In genomic region chr5:140962945-140963344, GRCm38 (mm10) we compare ENCODE assay signal across 9 mouse cellular contexts. TPM values are rescaled to one million over a fixed set of nuclear protein-coding genes. Genes with fewer than 3 reads are reported as not detected.
DNase-seq lines count a peak whose midpoint lies in the region; ATAC-seq and TF ChIP-seq lines count a peak whose summit lies in the region.
"Had no signal": no experiment of that assay in that cellular context is flagged by ENCODE, and none has a peak within 500 bp of the region (broad histone marks: within the 10 kb centered on the region; RNA-seq: fewer than 3 reads in every experiment).

No protein-coding gene starts in this region.

- ATAC-seq in kidney, embryonic 15.5 days (replicated peaks; ENCODE audit: low FRiP score), result no peak
- ATAC-seq in kidney, postnatal 0 days (replicated peaks; ENCODE audit: low FRiP score, low read depth), result no peak
- peak; percentile 35; the same call in 1 of the 2 replicates for ATAC-seq in liver, postnatal 0 days

- 0 out of 2 replicates have a peak, but pooled peaks cover 8% of the 10 kb centered on the region for H3K4me1 ChIP-seq in kidney, embryonic 15.5 days
- no peaks in the 10 kb centered on the region for H3K4me1 ChIP-seq in kidney, postnatal 0 days (replicated peaks; ENCODE audit: insufficient read depth, low read length)
- no peaks in the 10 kb centered on the region for H3K4me1 ChIP-seq in liver, postnatal 0 days (ENCODE audit: insufficient read depth)

- H3K36me3 ChIP-seq in kidney, embryonic 15.5 days, result no peaks in the 10 kb centered on the region
- no peaks in the 10 kb centered on the region for H3K36me3 ChIP-seq in kidney, postnatal 0 days (ENCODE audit: insufficient read depth, low read length)
- H3K36me3 ChIP-seq in liver, postnatal 0 days (replicated peaks; ENCODE audit: insufficient read depth, low read length), result no peaks in the 10 kb centered on the region

- no peak overlapping the region for H3K4me3 ChIP-seq in kidney, embryonic 15.5 days (replicated peaks)
- H3K4me3 ChIP-seq in kidney, postnatal 0 days (replicated peaks; ENCODE audit: low read depth, low read length), result no peak overlapping the region
- H3K4me3 ChIP-seq in liver, postnatal 0 days (ENCODE audit: low read depth, low read length), result no peak overlapping the region
- H3K4me3 ChIP-seq: erythroblast, embryonic 14.5 days had no signal

- no peak overlapping the region for H3K27ac ChIP-seq in kidney, embryonic 15.5 days
- no peak overlapping the region for H3K27ac ChIP-seq in kidney, postnatal 0 days
- H3K27ac ChIP-seq in liver, postnatal 0 days (ENCODE audit: low read depth), result no peak overlapping the region

- 37% methylated on average over 9 of the region's 9 CpGs for WGBS in kidney, embryonic 15.5 days
- 30% methylated on average over 9 of the region's 9 CpGs for WGBS in kidney, postnatal 0 days
- WGBS in liver, postnatal 0 days (ENCODE audit: insufficient replicate concordance), result 26% methylated on average over 9 of the region's 9 CpGs

- TF ChIP-seq EP300 in liver, postnatal 0 days (IDR thresholded peaks at IDR 0.05; ENCODE audit: low read depth), result no peak

- TF ChIP-seq CTCF in kidney, postnatal 0 days (IDR thresholded peaks at IDR 0.05; ENCODE audit: low read depth), result peak; percentile 69
- TF ChIP-seq CTCF in liver, postnatal 0 days (IDR thresholded peaks at IDR 0.05; ENCODE audit: low read depth), result peak; percentile 65

- peak; percentile 75 for DNase-seq in kidney, adult 11 months
- DNase-seq in ZHBTc4 (ENCODE audit: low read depth, low spot score), result peak; percentile 78
- peak; percentile 56 for DNase-seq in embryo, embryonic 11 days
- peak; percentile 47 for DNase-seq in kidney, postnatal 0 days (ENCODE audit: low spot score)
- peak; percentile 49 for DNase-seq in liver, postnatal 0 days
- peak; percentile 61 for DNase-seq in right cerebral cortex, postnatal 14 days
- DNase-seq in urinary bladder, adult 2 months (ENCODE audit: low spot score), result no peak

- no peaks in the 10 kb centered on the region for H3K9me3 ChIP-seq in kidney, embryonic 15.5 days (replicated peaks)
- no peaks in the 10 kb centered on the region for H3K9me3 ChIP-seq in kidney, postnatal 0 days (replicated peaks; ENCODE audit: low read length)
- H3K9me3 ChIP-seq in liver, postnatal 0 days (ENCODE audit: low read length), result no peaks in the 10 kb centered on the region

- no peak overlapping the region for H3K4me2 ChIP-seq in kidney, embryonic 15.5 days
- H3K4me2 ChIP-seq in kidney, postnatal 0 days (ENCODE audit: low read length), result no peak overlapping the region
- H3K4me2 ChIP-seq in liver, postnatal 0 days (ENCODE audit: low read depth, low read length), result no peak overlapping the region

- H3K9ac ChIP-seq in kidney, embryonic 15.5 days, result no peak overlapping the region
- no peak overlapping the region for H3K9ac ChIP-seq in kidney, postnatal 0 days (ENCODE audit: low read depth, low read length)
- no peak overlapping the region for H3K9ac ChIP-seq in liver, postnatal 0 days (replicated peaks)

- no peaks in the 10 kb centered on the region for H3K27me3 ChIP-seq in kidney, embryonic 15.5 days
- H3K27me3 ChIP-seq in kidney, postnatal 0 days (ENCODE audit: insufficient read depth, low read length), result no peaks in the 10 kb centered on the region
- H3K27me3 ChIP-seq in liver, postnatal 0 days (ENCODE audit: insufficient read depth, low read length), result no peaks in the 10 kb centered on the region

RNA-seq across cellular contexts. Expression of gene Card11, which starts 37.4 kb away (rescaled TPM):
- 0.15 and 0.30 TPM in 2 replicates for polyA plus RNA-seq in kidney, embryonic 15.5 days (2015; fragmentation: Nextera tagmentation; extraction: Ambion mirVana)
- 0.16 and 0.18 TPM in 2 replicates for polyA plus RNA-seq in kidney, postnatal 0 days (2015; fragmentation: Nextera tagmentation; extraction: Ambion mirVana)
- polyA plus RNA-seq in liver, postnatal 0 days (2015; fragmentation: Nextera tagmentation; extraction: Ambion mirVana), result 0.36 and 0.46 TPM in 2 replicates
- polyA plus RNA-seq in urinary bladder, adult 2 months (2012; rRNA removed), result 1.2 and 1.7 TPM in 2 replicates
